8 mouse cellular contexts compared by ENCODE assay signal in the genomic region with DNA sequence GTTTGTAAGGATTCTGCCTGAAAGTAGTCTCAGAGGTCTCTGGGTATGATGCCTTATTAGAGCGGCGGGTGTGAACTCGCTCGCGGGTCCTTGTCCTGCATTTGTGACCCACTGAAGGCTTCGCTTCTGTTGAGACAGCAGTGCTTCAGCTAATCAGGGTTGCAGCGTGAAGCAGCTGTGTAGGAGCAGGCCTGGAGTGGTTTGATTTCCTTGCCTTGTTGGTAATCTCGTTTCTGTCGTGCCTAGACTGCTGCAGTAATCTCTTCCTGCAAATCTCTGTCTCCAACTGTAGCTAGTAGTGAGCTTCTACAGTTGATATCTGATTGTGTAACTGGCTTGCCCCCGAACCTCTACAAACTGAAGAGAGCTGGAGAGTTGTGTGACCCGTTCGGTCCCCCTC. TPM values are rescaled to one million over a fixed set of nuclear protein-coding genes. Genes with fewer than 3 reads are reported as not detected.
A peak's percentile ranks its signal among the peaks of the same experiment; 100 is the strongest.
DNase-seq lines count a peak whose midpoint lies in the region; ATAC-seq and TF ChIP-seq lines count a peak whose summit lies in the region.

No protein-coding gene starts in this region.

- H3K36me3 ChIP-seq in heart, embryonic 14.5 days (ENCODE audit: control insufficient read depth, insufficient read depth, low read length), result peaks cover 50% of the 10 kb centered on the region
- peaks cover 72% of the 10 kb centered on the region for H3K36me3 ChIP-seq in G1E (replicated peaks)
- H3K36me3 ChIP-seq in hindbrain, embryonic 14.5 days (replicated peaks; ENCODE audit: control insufficient read depth, insufficient read depth), result peaks cover 30% of the 10 kb centered on the region
- H3K36me3 ChIP-seq in midbrain, embryonic 12.5 days, result peaks cover 26% of the 10 kb centered on the region

- no peak for TF ChIP-seq CTCF in G1E (IDR thresholded peaks at IDR 0.05; ENCODE audit: low read depth, low read length)

- peak overlapping the region; percentile 88 for H3K4me2 ChIP-seq in heart, embryonic 14.5 days (ENCODE audit: low read length)
- H3K4me2 ChIP-seq in hindbrain, embryonic 14.5 days (replicated peaks), result peak overlapping the region; percentile 66
- H3K4me2 ChIP-seq in midbrain, embryonic 12.5 days (replicated peaks), result peak overlapping the region; percentile 66

- intact Hi-C loops in heart, postnatal 36 days (cut with DNase I), result no loop called here

- peaks cover 13 to 26% of the 10 kb centered on the region in 2 experiments for H3K4me1 ChIP-seq in heart, embryonic 14.5 days (ENCODE audit: control insufficient read depth in 2 of 2, insufficient read depth in 2 of 2, low read length in 2 of 2)
- H3K4me1 ChIP-seq in G1E (ENCODE audit: insufficient read depth, low read depth, low read length), result peaks cover 51% of the 10 kb centered on the region
- H3K4me1 ChIP-seq in hindbrain, embryonic 14.5 days (replicated peaks; ENCODE audit: control insufficient read depth, insufficient read depth, low read length), result peaks cover 21% of the 10 kb centered on the region
- H3K4me1 ChIP-seq in midbrain, embryonic 12.5 days, result peaks cover 21% of the 10 kb centered on the region

- peak overlapping the region in 1 of 2 experiments; percentile 99; a peak in 3 of 4 replicates for H3K4me3 ChIP-seq in heart, embryonic 14.5 days (ENCODE audit: control insufficient read depth in 1 of 2, insufficient read depth in 1 of 2, low read depth in 1 of 2, low read length in 2 of 2)
- peak overlapping the region; percentile 97 for H3K4me3 ChIP-seq in G1E (ENCODE audit: low read depth, low read length)
- peak overlapping the region; percentile 97; the same call in 1 of the 2 replicates for H3K4me3 ChIP-seq in hindbrain, embryonic 14.5 days (replicated peaks; ENCODE audit: low read length)
- peak overlapping the region; percentile 93; the same call in 1 of the 2 replicates for H3K4me3 ChIP-seq in midbrain, embryonic 12.5 days

- no peak for ATAC-seq in heart, embryonic 14.5 days (ENCODE audit: insufficient number of reproducible peaks, insufficient read depth, low FRiP score, low read depth)
- peak; percentile 56 for ATAC-seq in G1E (ENCODE audit: extremely low read depth, insufficient number of reproducible peaks, low FRiP score, poor library complexity, severe bottlenecking)
- ATAC-seq in hindbrain, embryonic 14.5 days (ENCODE audit: low FRiP score), result no peak
- ATAC-seq in midbrain, embryonic 12.5 days (ENCODE audit: low FRiP score, low read depth), result no peak

- H3K9me3 ChIP-seq in heart, embryonic 14.5 days (ENCODE audit: control insufficient read depth, low read length), result no peaks in the 10 kb centered on the region
- no peaks in the 10 kb centered on the region for H3K9me3 ChIP-seq in G1E (replicated peaks)
- H3K9me3 ChIP-seq in hindbrain, embryonic 14.5 days (ENCODE audit: control insufficient read depth, low read length), result no peaks in the 10 kb centered on the region
- H3K9me3 ChIP-seq in midbrain, embryonic 12.5 days, result no peaks in the 10 kb centered on the region

- 61% methylated on average over 12 of the region's 12 CpGs for WGBS in heart, embryonic 14.5 days
- 90% methylated on average over 12 of the region's 12 CpGs for WGBS in hindbrain, embryonic 14.5 days
- 83% methylated on average over 12 of the region's 12 CpGs for WGBS in midbrain, embryonic 12.5 days

- H3K9ac ChIP-seq in heart, embryonic 14.5 days (ENCODE audit: low read length), result peak overlapping the region; percentile 97
- peak overlapping the region; percentile 89 for H3K9ac ChIP-seq in hindbrain, embryonic 14.5 days
- H3K9ac ChIP-seq in midbrain, embryonic 12.5 days (replicated peaks), result peak overlapping the region; percentile 39; the same call in 1 of the 2 replicates

- no peak for DNase-seq in heart, postnatal 36 days
- DNase-seq in G1E (ENCODE audit: low spot score), result peak; percentile 30
- no peak for DNase-seq in hindbrain, embryonic 14.5 days (ENCODE audit: low spot score)
- no peak for DNase-seq in c-Kit-positive CD71-positive TER-119-positive erythroid progenitor cells, embryonic 14.5 days (ENCODE audit: low spot score)
- DNase-seq in frontal cortex, postnatal 14 days (ENCODE audit: low spot score in 2 of 2), result no peak
- no peak for DNase-seq in adrenal gland, postnatal 36 days

- no peaks in the 10 kb centered on the region for H3K27me3 ChIP-seq in heart, embryonic 14.5 days (ENCODE audit: control insufficient read depth, insufficient read depth, low read length)
- no peaks in the 10 kb centered on the region for H3K27me3 ChIP-seq in G1E (ENCODE audit: insufficient read depth, low read length)
- no peaks in the 10 kb centered on the region for H3K27me3 ChIP-seq in hindbrain, embryonic 14.5 days (ENCODE audit: control insufficient read depth, insufficient read depth, low read length)
- H3K27me3 ChIP-seq in midbrain, embryonic 12.5 days, result no peaks in the 10 kb centered on the region

- no peak overlapping the region for H3K27ac ChIP-seq in heart, embryonic 14.5 days (replicated peaks in 1 of 2; ENCODE audit: control insufficient read depth in 1 of 2, insufficient read depth in 1 of 2, low read depth in 2 of 2, low read length in 2 of 2)
- no peak overlapping the region for H3K27ac ChIP-seq in hindbrain, embryonic 14.5 days
- no peak overlapping the region for H3K27ac ChIP-seq in midbrain, embryonic 12.5 days (replicated peaks)

RNA-seq across cellular contexts. Expression of a gene that starts 1.6 kb away (rescaled TPM):
- polyA plus RNA-seq in heart, embryonic 14.5 days (2014; fragmentation: Nextera tagmentation; extraction: Ambion mirVana), result 36.9 and 43.1 TPM in 2 replicates
- 10 to 100 TPM; 16.0 to 16.6 TPM for total RNA-seq in heart, postnatal 36 days (2021)
- total RNA-seq in G1E (2014; fragmentation: Nextera tagmentation), result 24.8 and 26.9 TPM in 2 replicates
- total RNA-seq in G1E (2017), result 57.5 and 60.6 TPM in 2 replicates
- 45.9 and 57.4 TPM in 2 replicates for polyA plus RNA-seq in G1E (2012)
- polyA plus RNA-seq in hindbrain, embryonic 14.5 days (2014; fragmentation: Nextera tagmentation; extraction: Ambion mirVana), result 79.7 and 86.5 TPM in 2 replicates
- 58.8 and 61.5 TPM in 2 replicates for polyA plus RNA-seq in midbrain, embryonic 12.5 days (2016; fragmentation: Nextera tagmentation; extraction: Ambion mirVana)
- 10 to 100 TPM; 22.3 to 22.8 TPM for total RNA-seq in adrenal gland, postnatal 36 days (2021)

RNA-seq across cellular contexts. Expression of a gene that starts 16.8 kb away (rescaled TPM):
- 40.2 and 44.0 TPM in 2 replicates for polyA plus RNA-seq in heart, embryonic 14.5 days (2014; fragmentation: Nextera tagmentation; extraction: Ambion mirVana)
- total RNA-seq in heart, postnatal 36 days (2021), result 10 to 100 TPM; 18.2 to 19.6 TPM
- total RNA-seq in G1E (2014; fragmentation: Nextera tagmentation) (34.2 and 42.4 TPM in 2 replicates), G1E (2017) (51.3 and 53.9 TPM in 2 replicates)
- polyA plus RNA-seq in G1E (2012), result 17.5 and 24.4 TPM in 2 replicates
- polyA plus RNA-seq in hindbrain, embryonic 14.5 days (2014; fragmentation: Nextera tagmentation; extraction: Ambion mirVana), result 37.9 and 39.9 TPM in 2 replicates
- 43.5 and 47.1 TPM in 2 replicates for polyA plus RNA-seq in midbrain, embryonic 12.5 days (2016; fragmentation: Nextera tagmentation; extraction: Ambion mirVana)
- total RNA-seq in adrenal gland, postnatal 36 days (2021), result 10 to 100 TPM; 26.5 to 27.9 TPM

RNA-seq across cellular contexts. Expression of a gene that starts 48.3 kb away (rescaled TPM):
- polyA plus RNA-seq in heart, embryonic 14.5 days (2014; fragmentation: Nextera tagmentation; extraction: Ambion mirVana), result 12.7 and 12.8 TPM in 2 replicates
- total RNA-seq in heart, postnatal 36 days (2021), result 10 to 100 TPM; 13.8 to 18.6 TPM
- total RNA-seq in G1E (2014; fragmentation: Nextera tagmentation) (0.34 TPM in 1 of 2 replicates, not detected in the other), G1E (2017) (0.12 and 0.76 TPM in 2 replicates)
- 0.02 TPM in 1 of 2 replicates, not detected in the other for polyA plus RNA-seq in G1E (2012)
- polyA plus RNA-seq in hindbrain, embryonic 14.5 days (2014; fragmentation: Nextera tagmentation; extraction: Ambion mirVana), result 0.41 and 0.81 TPM in 2 replicates
- polyA plus RNA-seq in midbrain, embryonic 12.5 days (2016; fragmentation: Nextera tagmentation; extraction: Ambion mirVana), result 0.92 and 1.3 TPM in 2 replicates
- 1 to 10 TPM; 6.0 to 7.7 TPM for total RNA-seq in adrenal gland, postnatal 36 days (2021)

Comparison
In these comparisons a context has a peak if more than half of its experiments do, and no peak if none do; other contexts are left out.
1. H3K9ac ChIP-seq: peak in every context shown above with its lines; median percentile 97 in heart, embryonic 14.5 days; 89 in hindbrain, embryonic 14.5 days; 39 in midbrain, embryonic 12.5 days.